Mouse (Mus musculus): ENCODE measurements around the gene Cerk. TPM values are rescaled to one million over a fixed set of nuclear protein-coding genes. Genes with fewer than 3 reads are reported as not detected.

The Cerk gene
- polyA plus RNA-seq, 1 experiment from 2014 or later = 15.9 TPM

DNA sequence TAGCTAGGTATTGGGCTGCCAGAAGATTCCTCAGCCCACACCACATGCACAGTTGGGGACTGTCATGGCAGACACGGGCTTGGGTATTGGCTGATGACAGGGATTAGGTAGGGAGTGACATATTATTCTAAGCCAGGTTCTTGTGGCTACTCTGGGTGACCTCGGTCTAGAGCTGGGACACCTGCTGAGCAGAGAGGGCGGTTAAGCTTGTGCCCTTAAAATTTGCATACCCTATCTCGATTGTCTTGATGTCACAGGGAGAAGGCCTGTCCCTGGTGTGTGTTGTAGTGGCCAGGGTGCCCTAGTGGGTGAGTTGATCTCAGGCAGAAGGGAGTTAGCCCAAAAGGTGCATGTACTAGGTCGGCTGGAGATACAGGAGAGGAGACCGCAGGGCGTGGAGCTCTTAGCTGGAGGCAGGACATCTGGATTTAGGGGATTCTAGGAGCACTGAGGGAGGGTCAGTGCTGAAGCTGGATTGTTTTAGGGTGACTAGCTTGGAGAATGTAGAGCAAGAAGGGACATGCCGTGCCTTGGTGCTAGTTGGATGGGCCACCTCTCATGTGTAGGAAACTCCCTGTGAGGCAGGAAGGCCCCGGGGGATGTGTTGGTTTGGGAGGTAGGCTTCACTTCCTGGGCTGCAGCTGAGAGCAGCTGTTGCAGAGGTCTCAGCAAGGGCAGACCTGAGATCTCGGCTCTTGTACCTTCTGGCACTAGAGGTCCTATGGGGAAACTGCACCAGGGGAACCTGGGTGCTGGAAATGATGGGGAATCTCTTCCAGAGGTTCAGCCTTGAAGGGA, 91.4 kb downstream of the Cerk start:
- Histone ChIP-seq H3K27me3 (ENCODE audit: insufficient read depth, poor library complexity, severe bottlenecking) (no peaks in the 10 kb centered on the region), H3K9me3 (no peaks in the 10 kb centered on the region), H3K27ac (no peak overlapping the region), H3K4me1 (replicated peaks) (peaks cover 29% of the 10 kb centered on the region), H3K36me3 (peaks cover 34% of the 10 kb centered on the region), H3K4me3 (no peak overlapping the region)
- 80% methylated on average over 10 of the region's 10 CpGs for WGBS
- no peak for DNase-seq (ENCODE audit: low spot score)

DNA sequence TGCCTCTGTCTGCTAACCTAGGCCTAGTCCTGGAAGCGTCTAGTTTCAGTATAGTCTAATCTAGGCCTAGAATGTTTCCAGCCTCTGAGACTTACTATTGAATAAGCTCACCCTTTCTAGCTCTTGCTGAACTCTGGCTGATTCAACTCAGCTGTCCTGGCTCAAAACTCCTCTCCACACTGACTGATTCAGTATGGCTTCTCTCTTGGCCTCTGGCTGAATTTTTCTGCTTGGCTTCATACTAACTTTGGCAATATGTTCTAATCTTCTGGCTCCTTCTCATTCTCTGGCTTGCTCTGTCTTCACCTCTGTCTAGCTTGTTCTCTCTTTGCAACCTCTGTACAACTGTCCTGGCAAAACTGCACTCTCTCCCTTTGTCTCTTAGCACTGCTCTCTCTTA, 92.7 kb downstream of the Cerk start:
- WGBS = 93% methylated on average over 1 of the region's 1 CpGs
- no peak for DNase-seq (ENCODE audit: low spot score)
- H3K9me3 ChIP-seq = no peaks in the 10 kb centered on the region

DNA sequence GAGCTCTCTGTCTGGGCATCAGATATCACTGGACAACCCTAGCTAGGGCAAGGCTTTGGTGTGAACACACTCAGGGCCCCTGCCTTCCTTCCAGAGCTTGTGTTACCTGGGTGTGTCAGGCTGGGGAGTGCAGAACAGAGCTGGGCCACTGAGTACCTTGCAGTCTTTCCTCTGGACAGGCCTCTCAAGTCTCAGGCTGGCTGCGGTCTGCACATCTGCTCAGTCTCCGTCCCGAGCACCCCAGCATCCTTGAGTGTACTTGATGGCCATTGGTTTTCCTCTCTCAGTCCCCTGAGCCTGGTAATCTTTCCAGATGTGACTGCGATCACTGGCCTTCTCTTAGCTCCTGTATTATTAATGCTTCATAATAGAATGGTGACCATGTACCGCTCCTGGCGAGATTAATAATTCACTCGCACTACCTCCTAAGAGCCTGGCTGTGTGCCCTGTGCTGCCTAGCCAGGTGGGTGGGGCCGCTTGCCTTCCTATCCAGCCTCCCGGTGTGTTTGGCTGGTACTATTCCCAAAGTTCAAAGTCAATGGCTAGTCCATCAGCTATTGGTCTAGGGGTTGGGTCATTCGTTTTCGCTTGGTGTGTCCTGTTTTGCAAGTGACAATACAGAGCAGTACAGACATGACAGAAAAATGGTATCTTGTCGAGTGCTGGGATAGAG, 93.8 kb downstream of the Cerk start:
- Histone ChIP-seq H3K27ac (no peak overlapping the region), H3K9me3 (no peaks in the 10 kb centered on the region), H3K4me1 (replicated peaks) (peaks cover 46% of the 10 kb centered on the region), H3K27me3 (ENCODE audit: insufficient read depth, poor library complexity, severe bottlenecking) (no peaks in the 10 kb centered on the region), H3K4me3 (no peak overlapping the region), H3K36me3 (peaks cover 26% of the 10 kb centered on the region)
- WGBS = 91% methylated on average over 12 of the region's 12 CpGs
- DNase-seq (ENCODE audit: low spot score) = no peak

More for the DNA sequence above, 92.7 kb downstream of the Cerk start:
- peaks cover 26% of the 10 kb centered on the region for H3K36me3 ChIP-seq
- no peak overlapping the region for H3K4me3 ChIP-seq
- peaks cover 40% of the 10 kb centered on the region for H3K4me1 ChIP-seq (replicated peaks)
- H3K27ac ChIP-seq = no peak overlapping the region
- no peaks in the 10 kb centered on the region for H3K27me3 ChIP-seq (ENCODE audit: insufficient read depth, poor library complexity, severe bottlenecking)

GRCm38 (mm10) chr15:86091201-86091997, 94.5 kb downstream of the Cerk start:
- Histone ChIP-seq H3K4me1 (replicated peaks) (peaks cover 50% of the 10 kb centered on the region), H3K4me3 (no peak overlapping the region), H3K36me3 (peaks cover 25% of the 10 kb centered on the region), H3K27ac (no peak overlapping the region), H3K9me3 (no peaks in the 10 kb centered on the region), H3K27me3 (ENCODE audit: insufficient read depth, poor library complexity, severe bottlenecking) (no peaks in the 10 kb centered on the region)
- no peak for DNase-seq (ENCODE audit: low spot score)
- 91% methylated on average over 23 of the region's 23 CpGs for WGBS

DNA sequence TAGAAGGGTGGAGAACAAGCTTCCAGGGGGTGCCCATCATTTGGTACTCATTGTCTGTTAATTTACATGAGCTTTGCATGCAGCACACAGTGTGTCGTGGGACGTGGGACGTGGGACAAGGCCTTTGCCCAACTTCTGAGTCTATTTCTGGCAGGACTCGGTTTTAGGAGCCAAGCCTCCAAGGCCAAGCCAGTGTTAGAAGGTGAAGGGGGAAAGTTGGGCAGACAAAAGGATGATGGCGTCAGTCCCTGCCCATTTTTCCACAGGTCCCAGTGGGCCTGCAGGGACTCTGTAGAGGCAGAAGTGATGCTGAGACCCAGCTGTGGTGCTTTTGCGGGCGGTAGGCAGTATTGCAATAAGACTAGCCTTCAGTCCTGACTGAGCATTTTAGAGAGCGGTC, 95.4 kb downstream of the Cerk start:
- DNase-seq (ENCODE audit: low spot score) = no peak
- H3K4me1 ChIP-seq (replicated peaks) = peaks cover 58% of the 10 kb centered on the region
- H3K27ac ChIP-seq = peak overlapping the region; percentile 64
- H3K36me3 ChIP-seq = peaks cover 21% of the 10 kb centered on the region
- no peak overlapping the region for H3K4me3 ChIP-seq
- H3K27me3 ChIP-seq (ENCODE audit: insufficient read depth, poor library complexity, severe bottlenecking) = no peaks in the 10 kb centered on the region
- 90% methylated on average over 8 of the region's 8 CpGs for WGBS
- H3K9me3 ChIP-seq = no peaks in the 10 kb centered on the region

DNA sequence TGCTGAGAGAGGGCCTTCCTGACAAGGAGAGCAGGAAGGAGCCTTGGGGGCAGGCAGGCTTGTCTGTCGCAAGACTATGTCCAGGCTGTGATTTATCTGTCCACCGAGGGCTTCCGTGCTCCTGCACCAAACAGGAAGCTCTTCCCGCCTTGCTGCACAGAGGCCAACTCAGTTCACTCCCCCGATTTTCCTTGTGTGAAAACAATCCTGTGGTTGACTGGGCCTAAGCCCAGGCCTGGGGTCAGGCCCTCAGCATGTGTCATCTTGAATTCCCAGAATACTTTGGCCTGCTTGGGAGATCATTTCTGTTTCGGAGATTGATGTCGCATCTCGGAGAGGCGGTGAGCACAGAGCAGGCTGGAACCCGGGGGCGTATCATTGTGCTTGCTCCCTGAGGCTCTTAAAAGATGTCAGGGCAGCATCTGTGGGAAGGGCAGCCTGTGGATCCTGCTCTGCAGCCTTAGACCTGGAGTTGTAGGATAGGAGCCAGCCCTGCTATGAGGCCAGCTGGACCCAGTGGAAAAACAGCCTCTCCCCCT, 95.9 kb downstream of the Cerk start:
- WGBS = 44% methylated on average over 11 of the region's 11 CpGs
- DNase-seq (ENCODE audit: low spot score) = no peak
- H3K4me1 ChIP-seq (replicated peaks) = peaks cover 63% of the 10 kb centered on the region
- H3K36me3 ChIP-seq = peaks cover 18% of the 10 kb centered on the region
- H3K27me3 ChIP-seq (ENCODE audit: insufficient read depth, poor library complexity, severe bottlenecking) = no peaks in the 10 kb centered on the region
- H3K9me3 ChIP-seq = no peaks in the 10 kb centered on the region
- no peak overlapping the region for H3K4me3 ChIP-seq
- peak overlapping the region; percentile 64 for H3K27ac ChIP-seq

Other genes starting within 250 kb of the Cerk start
- gene Celsr1, start 152.4 kb downstream of the Cerk start, polyA plus RNA-seq (2016; fragmentation: Nextera tagmentation; extraction: Ambion mirVana) = 3.4 and 3.6 TPM in 2 replicates
- gene Gramd4, start 128.4 kb downstream of the Cerk start, polyA plus RNA-seq (2016; fragmentation: Nextera tagmentation; extraction: Ambion mirVana) = 16.6 and 18.0 TPM in 2 replicates
- 13.4 and 13.5 TPM in 2 replicates for gene Tbc1d22a, start 28.3 kb upstream of the Cerk start, polyA plus RNA-seq (2016; fragmentation: Nextera tagmentation; extraction: Ambion mirVana)